Mouse (Mus musculus): ENCODE data around the gene Adar.

Adar gene

GRCm38 (mm10) chr3:89730350-89731331 lies 15.8 kb downstream of the Adar start:
- DNase-seq (ENCODE audit: low spot score in 2 of 2) = peak; percentile 90 to 91

GRCm38 (mm10) chr3:89732091-89732490 lies 17.3 kb downstream of the Adar start:
- no peak for DNase-seq (ENCODE audit: low spot score in 2 of 2)

- no peak for DNase-seq (ENCODE audit: low spot score in 2 of 2)
These were observed 23.7 kb downstream of the Adar start for GRCm38 (mm10) chr3:89738509-89738908.

- no peak for DNase-seq (ENCODE audit: low spot score in 2 of 2)
These were observed 37.5 kb downstream of the Adar start for GRCm38 (mm10) chr3:89752307-89752706.

- no peak for DNase-seq (ENCODE audit: low spot score in 2 of 2)
These were observed 40.5 kb downstream of the Adar start for GRCm38 (mm10) chr3:89755283-89755682.

- no peak for DNase-seq (ENCODE audit: low spot score in 2 of 2)
These were observed 43.0 kb downstream of the Adar start for GRCm38 (mm10) chr3:89757851-89758250.

- no peak for DNase-seq (ENCODE audit: low spot score in 2 of 2)
These were observed 45.0 kb downstream of the Adar start for GRCm38 (mm10) chr3:89759786-89760185.

GRCm38 (mm10) chr3:89764119-89764724 lies 49.4 kb downstream of the Adar start, which contains the start of gene Chrnb2:
Chrnb2 (minus strand) TSS chr3:89764632.
- peak; percentile 34 to 39 for DNase-seq (ENCODE audit: low spot score in 2 of 2)

- DNase-seq (ENCODE audit: low spot score in 2 of 2) = no peak
These were observed 54.8 kb downstream of the Adar start for GRCm38 (mm10) chr3:89769584-89769983.

GRCm38 (mm10) chr3:89770425-89771002 lies 55.7 kb downstream of the Adar start:
- DNase-seq (ENCODE audit: low spot score in 2 of 2) = no peak

- peak; percentile 75 to 82 for DNase-seq (ENCODE audit: low spot score in 2 of 2)
These were observed 57.8 kb downstream of the Adar start for GRCm38 (mm10) chr3:89772588-89772967.

- DNase-seq (ENCODE audit: low spot score in 2 of 2) = peak; percentile 97 to 98
These were observed 58.3 kb downstream of the Adar start, which contains the start of gene Ube2q1 for GRCm38 (mm10) chr3:89772968-89773709. Ube2q1 (plus strand) TSS chr3:89773616.

- DNase-seq (ENCODE audit: low spot score in 2 of 2) = peak; percentile 37 to 58
These were observed 59.0 kb downstream of the Adar start for GRCm38 (mm10) chr3:89773740-89774211.

GRCm38 (mm10) chr3:89774236-89774960 lies 59.6 kb downstream of the Adar start:
- DNase-seq (ENCODE audit: low spot score in 2 of 2) = no peak

GRCm38 (mm10) chr3:89776001-89776400 lies 61.2 kb downstream of the Adar start:
- DNase-seq (ENCODE audit: low spot score in 2 of 2) = no peak

GRCm38 (mm10) chr3:89780102-89780501 lies 65.3 kb downstream of the Adar start:
- no peak for DNase-seq (ENCODE audit: low spot score in 2 of 2)

GRCm38 (mm10) chr3:89781640-89782039 lies 66.8 kb downstream of the Adar start:
- DNase-seq (ENCODE audit: low spot score in 2 of 2) = no peak

GRCm38 (mm10) chr3:89784991-89785753 lies 70.3 kb downstream of the Adar start:
- DNase-seq (ENCODE audit: low spot score in 2 of 2) = peak; percentile 85 to 88

- DNase-seq (ENCODE audit: low spot score in 2 of 2) = no peak
These were observed 71.5 kb downstream of the Adar start for GRCm38 (mm10) chr3:89786275-89786674.
